ENCODE assay signal across 8 mouse cellular contexts in genomic region chr17:62659501-62660175, GRCm38 (mm10).
DNase-seq lines count a peak whose midpoint lies in the region; ATAC-seq and TF ChIP-seq lines count a peak whose summit lies in the region.

No protein-coding gene starts in this region.

- intact Hi-C loops in left cerebral cortex, postnatal 4 days (cut with DNase I) = loop anchor here (10.0 kb wide), 1 partner anchor 225 kb away; the partner anchor contains the start of gene Efna5
- intact Hi-C loops in gastrocnemius, adult 2 months (cut with DNase I) = no loop called here

- peak; percentile 94 for ATAC-seq in hindbrain, embryonic 15.5 days (ENCODE audit: low FRiP score, low read depth)
- no peak for ATAC-seq in liver, embryonic 12.5 days

- WGBS in hindbrain, embryonic 15.5 days = 36% methylated on average over 14 of the region's 14 CpGs
- 79% methylated on average over 14 of the region's 14 CpGs for WGBS in liver, embryonic 12.5 days (ENCODE audit: insufficient replicate concordance)

- peak overlapping the region; percentile 42; the same call in 1 of the 2 replicates for H3K27ac ChIP-seq in hindbrain, embryonic 15.5 days (replicated peaks)
- H3K27ac ChIP-seq in liver, embryonic 12.5 days = no peak overlapping the region
- H3K27ac ChIP-seq in gastrocnemius, adult 2 months = no peak overlapping the region

- H3K9ac ChIP-seq in hindbrain, embryonic 15.5 days = no peak overlapping the region
- no peak overlapping the region for H3K9ac ChIP-seq in liver, embryonic 12.5 days

- H3K36me3 ChIP-seq in hindbrain, embryonic 15.5 days = no peaks in the 10 kb centered on the region
- H3K36me3 ChIP-seq in liver, embryonic 12.5 days = no peaks in the 10 kb centered on the region

- TF ChIP-seq CTCF in gastrocnemius, adult 2 months (IDR thresholded peaks at IDR 0.05) = no peak

- peak overlapping the region; percentile 40 for H3K4me2 ChIP-seq in hindbrain, embryonic 15.5 days
- no peak overlapping the region for H3K4me2 ChIP-seq in liver, embryonic 12.5 days

- H3K4me3 ChIP-seq in hindbrain, embryonic 15.5 days = no peak overlapping the region
- no peak overlapping the region for H3K4me3 ChIP-seq in liver, embryonic 12.5 days
- no peak overlapping the region for H3K4me3 ChIP-seq in gastrocnemius, adult 2 months

- H3K27me3 ChIP-seq in hindbrain, embryonic 15.5 days = no peaks in the 10 kb centered on the region
- no peaks in the 10 kb centered on the region for H3K27me3 ChIP-seq in liver, embryonic 12.5 days (replicated peaks)

- DNase-seq in layer of hippocampus, adult 11-12 months (ENCODE audit: low spot score) = peak; percentile 52
- DNase-seq in layer of hippocampus, adult 9-10 months (ENCODE audit: low spot score) = no peak
- peak; percentile 78 for DNase-seq in left cerebral cortex, postnatal 4 days
- DNase-seq in thymus, postnatal 10 days (ENCODE audit: low spot score in 2 of 2) = no peak
- DNase-seq in embryo, embryonic 11 days = no peak
- no peak for DNase-seq in gastrocnemius, adult 2 months

- peaks cover 42% of the 10 kb centered on the region for H3K4me1 ChIP-seq in hindbrain, embryonic 15.5 days (replicated peaks)
- 0 out of 2 replicates have a peak, but pooled peaks cover 3% of the 10 kb centered on the region for H3K4me1 ChIP-seq in liver, embryonic 12.5 days

- H3K9me3 ChIP-seq in hindbrain, embryonic 15.5 days = no peaks in the 10 kb centered on the region
- H3K9me3 ChIP-seq in liver, embryonic 12.5 days (replicated peaks) = no peaks in the 10 kb centered on the region

Comparison
In these comparisons a context has a peak if more than half of its experiments do, and no peak if none do; other contexts are left out.
1. DNase-seq: peak in layer of hippocampus, adult 11-12 months (single experiment) and left cerebral cortex, postnatal 4 days (single experiment); none in layer of hippocampus, adult 9-10 months (single experiment), thymus, postnatal 10 days (0 of 2), embryo, embryonic 11 days (single experiment) and gastrocnemius, adult 2 months (single experiment).